Mouse (Mus musculus): ENCODE measurements around the gene Pdha1.

The Pdha1 gene

DNA sequence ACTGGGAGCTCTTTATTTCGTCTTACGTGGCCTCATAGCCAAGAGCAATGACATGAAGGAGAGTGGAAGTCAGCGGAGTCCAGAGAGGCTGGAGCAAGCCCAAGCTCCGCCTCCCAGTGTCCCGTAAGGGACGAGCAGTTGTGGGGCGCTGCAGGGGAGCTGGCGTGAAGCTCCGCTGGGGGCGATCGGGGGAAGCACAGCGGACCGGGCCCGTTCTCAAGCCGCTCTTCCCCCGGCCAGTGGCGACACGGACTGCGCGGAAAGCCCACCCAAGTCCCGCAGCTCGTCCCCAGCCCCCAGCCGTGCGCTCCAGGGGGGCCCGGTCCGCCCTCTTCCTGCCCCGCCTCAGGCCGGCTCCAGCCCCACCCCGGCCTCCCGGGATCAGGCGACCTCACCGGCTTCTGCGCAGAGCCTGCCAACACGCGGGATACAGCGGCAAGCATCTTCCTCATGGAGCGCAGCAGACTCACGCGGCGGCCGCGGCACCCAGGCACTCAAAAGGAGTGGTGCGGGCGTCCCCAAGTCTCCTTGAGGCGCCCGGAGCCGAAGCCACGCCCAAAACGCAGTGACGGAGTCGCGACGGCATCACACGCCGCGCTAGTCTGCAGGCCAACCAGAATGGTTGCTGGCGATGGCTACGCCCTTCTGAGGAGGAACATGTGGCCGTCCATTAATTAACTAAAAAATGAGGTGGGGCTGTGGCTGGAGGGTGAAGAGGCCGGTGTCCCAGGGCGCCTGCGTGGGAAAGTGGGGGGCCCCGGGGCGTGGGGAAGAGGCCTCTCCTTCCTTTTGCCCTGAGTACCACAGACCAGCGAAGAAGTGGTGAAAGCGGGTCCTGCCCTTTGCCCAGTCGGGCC is at the start of gene Pdha1:
TSS of gene Pdha1 (minus strand) at position 553 of the 857 bp plus-strand sequence.
- DNase-seq (ENCODE audit: low spot score) = peak; percentile 82

GRCm38 (mm10) chrX:160179032-160179431 is 40.8 kb upstream of the Pdha1 start:
- no peak for DNase-seq (ENCODE audit: low spot score)

- peak; percentile 80 for DNase-seq (ENCODE audit: low spot score)
These were observed 31.9 kb upstream of the Pdha1 start for GRCm38 (mm10) chrX:160170150-160170549.

DNA sequence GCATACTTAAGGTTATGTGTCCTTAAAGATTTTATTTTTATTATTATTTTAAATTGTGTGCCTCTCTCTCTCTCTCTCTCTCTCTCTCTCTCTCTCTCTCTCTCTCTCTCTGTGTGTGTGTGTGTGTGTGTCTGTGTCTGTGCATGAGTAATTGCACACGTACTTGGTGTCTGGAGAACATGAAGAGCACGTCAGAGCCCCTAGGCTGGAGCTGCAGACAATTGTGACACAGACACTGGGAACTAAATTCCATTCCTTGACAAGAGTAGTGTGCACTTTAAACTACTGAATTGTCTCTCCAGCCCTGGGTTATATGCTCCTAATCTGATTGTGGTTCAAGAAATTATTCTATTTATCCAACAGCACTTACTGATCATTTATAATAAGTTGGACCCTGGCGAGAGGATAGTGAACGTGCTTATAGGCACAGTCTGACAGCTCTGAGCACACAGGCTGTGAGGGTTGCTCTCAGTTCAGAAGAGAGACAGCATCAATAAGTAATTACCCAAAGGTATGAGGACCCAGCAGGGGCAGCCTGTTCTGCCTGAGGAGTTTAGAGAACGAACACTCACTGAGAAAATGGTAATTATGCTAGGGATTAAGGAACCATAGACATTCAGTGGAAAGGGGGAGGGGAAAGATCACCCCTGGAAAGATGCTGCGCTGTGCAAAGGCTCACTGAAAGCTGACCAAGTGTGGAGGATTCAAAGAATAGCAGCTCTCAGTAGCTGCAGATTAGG is 28.2 kb upstream of the Pdha1 start:
- DNase-seq (ENCODE audit: low spot score) = peak; percentile 24

GRCm38 (mm10) chrX:160164259-160164658 is 26.0 kb upstream of the Pdha1 start:
- no peak for DNase-seq (ENCODE audit: low spot score)

DNA sequence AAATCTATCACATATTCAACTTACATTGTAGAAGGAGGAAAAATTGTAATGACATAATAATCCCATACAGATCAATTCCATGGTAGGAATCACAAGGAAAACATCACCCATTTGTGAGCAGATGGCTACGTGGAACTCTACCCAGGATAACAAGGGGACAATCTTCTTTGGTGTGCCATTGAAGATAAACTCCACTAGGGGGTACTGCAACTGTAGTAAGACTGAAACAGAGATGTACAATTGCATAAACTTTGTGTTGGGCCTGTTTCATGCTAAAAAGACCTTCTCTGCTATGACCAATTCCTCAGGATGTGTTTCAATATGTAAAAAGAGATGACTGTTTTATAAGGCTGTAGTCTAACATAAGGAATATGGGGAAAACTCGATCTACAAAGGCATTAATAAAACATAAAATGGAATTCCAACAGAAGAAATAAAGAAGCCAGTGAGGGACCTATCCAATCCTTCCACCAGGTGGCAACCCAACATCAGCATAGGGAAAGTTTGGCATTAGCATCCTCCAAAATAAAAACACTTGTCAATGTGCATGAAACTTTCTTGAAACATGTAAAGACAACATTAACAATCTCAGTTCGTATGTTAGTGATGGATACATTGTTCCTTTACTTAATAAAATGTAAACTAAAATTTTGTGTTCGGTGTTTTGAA is 15.1 kb upstream of the Pdha1 start:
- DNase-seq (ENCODE audit: low spot score) = peak; percentile 27

- no peak for DNase-seq (ENCODE audit: low spot score)
These were observed 10.6 kb upstream of the Pdha1 start for GRCm38 (mm10) chrX:160148859-160149258.

- DNase-seq (ENCODE audit: low spot score) = no peak
These were observed 9.2 kb upstream of the Pdha1 start for GRCm38 (mm10) chrX:160147406-160147805.

DNA sequence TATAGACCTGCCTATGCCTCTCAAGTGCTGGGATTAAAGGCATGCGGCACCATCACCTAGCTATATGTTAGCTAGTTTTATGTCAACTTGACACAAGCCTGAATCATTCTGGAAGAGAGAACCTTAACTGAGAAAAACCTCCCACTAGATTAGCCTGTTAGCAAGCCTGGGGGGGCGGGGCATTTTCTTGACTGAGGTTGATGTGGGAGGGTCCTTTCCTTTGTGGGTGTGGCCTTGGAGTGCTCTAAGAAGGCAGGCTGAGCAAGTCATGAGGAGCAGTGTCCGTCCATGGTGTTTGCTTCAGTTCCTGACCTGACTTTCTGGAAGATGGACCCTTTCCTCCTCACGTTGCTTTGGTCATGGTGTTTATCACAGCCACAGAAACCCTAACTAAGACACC is 8.6 kb upstream of the Pdha1 start:
- no peak for DNase-seq (ENCODE audit: low spot score)

DNA sequence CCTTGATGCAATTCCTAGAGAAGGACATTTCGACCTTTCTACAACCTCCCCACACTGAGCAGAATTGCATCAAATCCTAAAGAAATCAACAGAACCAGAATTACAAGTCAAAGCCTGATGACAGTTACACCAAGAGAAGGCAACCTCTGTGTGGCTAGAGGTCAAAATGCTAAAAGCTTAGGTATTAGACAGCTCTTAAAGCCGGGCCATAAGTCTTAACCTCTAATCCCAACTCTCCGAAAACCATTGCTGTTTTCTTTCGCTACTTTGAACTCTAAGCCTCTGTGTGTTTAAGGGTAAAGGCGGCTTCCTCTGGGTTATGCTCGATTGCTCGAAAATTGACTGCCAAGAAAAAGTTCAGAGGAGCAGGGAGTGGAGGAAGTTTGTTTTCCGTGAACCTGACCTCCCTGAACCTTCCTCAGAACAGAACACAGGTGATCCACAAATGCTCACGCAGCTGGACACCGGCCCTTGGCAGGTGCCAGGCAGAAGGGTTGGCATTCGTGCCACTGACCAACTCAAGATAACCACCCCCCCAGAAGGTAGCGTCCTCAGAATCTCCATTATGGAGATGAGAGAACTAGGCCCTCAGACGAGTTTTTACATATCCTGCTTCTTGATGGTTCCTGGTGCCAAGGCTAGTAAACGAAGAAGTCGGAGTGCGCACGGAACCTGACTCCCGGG is 894 bp downstream of the Pdha1 start:
- peak; percentile 6 for DNase-seq (ENCODE audit: low spot score)

GRCm38 (mm10) chrX:160136153-160136552 is 2.1 kb downstream of the Pdha1 start:
- no peak for DNase-seq (ENCODE audit: low spot score)

DNA sequence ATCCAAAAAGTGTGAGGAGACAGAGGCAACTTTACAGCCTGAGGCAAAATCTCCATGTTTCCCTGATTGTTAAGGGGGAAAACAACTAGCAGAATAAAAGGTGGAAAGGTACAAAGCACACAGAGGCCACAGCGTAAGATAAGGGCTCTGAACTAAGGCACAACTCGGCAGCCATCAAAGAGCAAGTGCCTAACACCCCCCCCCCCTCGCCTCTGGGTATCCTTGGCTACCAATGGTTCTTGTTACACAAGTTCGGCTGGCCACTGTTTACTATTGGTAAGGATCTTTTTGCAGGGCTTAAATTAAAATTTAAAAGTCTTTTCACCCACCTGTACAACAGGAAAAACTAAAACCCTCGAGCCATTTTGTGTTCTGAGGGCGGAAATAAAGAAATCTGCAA is 2.5 kb downstream of the Pdha1 start:
- no peak for DNase-seq (ENCODE audit: low spot score)

- no peak for DNase-seq (ENCODE audit: low spot score)
These were observed 3.9 kb downstream of the Pdha1 start for GRCm38 (mm10) chrX:160134136-160134843.

DNA sequence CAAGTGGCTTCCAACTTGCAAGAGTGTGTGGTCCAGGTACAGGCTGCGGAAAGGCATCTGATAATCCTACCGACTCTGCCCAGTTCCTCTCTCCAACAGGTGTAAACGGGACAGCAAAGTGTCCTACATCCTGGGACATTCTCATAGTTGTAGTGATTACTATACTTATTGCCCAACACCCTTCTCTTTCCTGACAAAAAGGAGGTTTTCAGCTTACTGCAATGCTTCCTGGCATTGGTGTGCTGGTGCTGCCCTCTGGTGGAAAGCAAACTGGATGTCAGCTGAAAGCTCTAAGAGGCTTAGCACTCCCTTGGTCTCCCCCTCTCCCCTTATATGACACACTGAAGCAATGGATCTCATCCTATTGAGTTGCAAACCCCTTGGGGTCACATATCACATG is 21.6 kb downstream of the Pdha1 start:
- DNase-seq (ENCODE audit: low spot score) = peak; percentile 71

DNA sequence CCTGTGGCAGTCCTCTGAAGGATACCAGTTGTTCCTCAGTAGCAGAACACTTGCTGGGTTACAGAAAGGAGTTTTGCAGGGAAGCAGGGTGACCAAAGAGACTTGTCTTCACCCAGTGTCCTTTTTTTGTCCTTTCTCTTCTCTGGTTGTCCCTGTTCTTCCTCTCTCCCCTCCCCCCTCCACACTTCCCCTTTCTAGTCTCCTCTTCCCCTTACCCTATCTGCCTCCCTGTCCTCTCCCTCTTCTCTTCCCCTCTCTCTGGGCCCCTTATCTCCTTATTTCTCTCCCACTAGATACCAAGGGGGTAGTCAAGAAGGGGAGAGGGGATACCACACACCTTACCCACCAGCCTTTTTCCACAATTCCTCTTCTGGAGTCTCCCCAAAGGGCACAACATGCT is 22.1 kb downstream of the Pdha1 start:
- no peak for DNase-seq (ENCODE audit: low spot score)

- no peak for DNase-seq (ENCODE audit: low spot score)
These were observed 24.4 kb downstream of the Pdha1 start for GRCm38 (mm10) chrX:160113777-160114176.

DNA sequence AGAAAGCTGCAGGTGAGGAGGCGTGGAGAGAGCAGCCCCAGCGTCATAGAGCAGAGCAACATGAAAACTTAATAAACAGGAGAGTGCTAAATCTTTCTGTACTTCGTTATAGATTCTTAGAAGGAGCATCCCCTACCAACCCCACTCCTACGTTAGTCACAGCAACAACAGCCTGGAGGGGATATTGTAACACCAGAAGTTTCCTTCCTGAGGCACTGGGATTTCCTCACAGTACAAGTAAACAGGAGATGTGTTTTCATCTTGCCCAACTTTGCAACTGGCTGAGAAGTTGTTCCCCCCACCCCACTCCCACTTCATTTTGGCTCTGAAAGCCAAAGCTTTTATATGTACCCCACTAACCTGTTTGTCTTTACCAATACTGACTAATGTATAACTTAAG is 30.4 kb downstream of the Pdha1 start:
- no peak for DNase-seq (ENCODE audit: low spot score)

- no peak for DNase-seq (ENCODE audit: low spot score)
These were observed 46.2 kb downstream of the Pdha1 start for GRCm38 (mm10) chrX:160091973-160092372.
